Mouse (Mus musculus): ENCODE measurements around the gene Sulf2. TPM values are rescaled to one million over a fixed set of nuclear protein-coding genes. Genes with fewer than 3 reads are reported as not detected.
"Not testable (repeated sequence)": the region's sequence is repeated elsewhere in the genome, so short reads cannot be mapped to it uniquely, and the experiment has no call there.

Sulf2 gene
- polyA plus RNA-seq, 1 experiment from 2014 or later, result 186 TPM

GRCm38 (mm10) chr2:166187319-166187718, 31.9 kb upstream of the Sulf2 start:
- WGBS, result 51% methylated on average over 8 of the region's 8 CpGs
- H3K9me3 ChIP-seq (replicated peaks); H3K4me3 ChIP-seq; H3K36me3 ChIP-seq; H3K9ac ChIP-seq; H3K4me2 ChIP-seq (replicated peaks); ATAC-seq (ENCODE audit: low FRiP score): not testable (repeated sequence)
- Histone ChIP-seq H3K27ac (peak overlapping the region; percentile 60), H3K4me1 (peaks cover 19% of the 10 kb centered on the region), H3K27me3 (peaks cover 20% of the 10 kb centered on the region)

GRCm38 (mm10) chr2:166186244-166186948, 30.9 kb upstream of the Sulf2 start:
- Histone ChIP-seq H3K9ac (no peak overlapping the region; the same call in 1 of the 2 replicates), H3K27ac (peak overlapping the region; percentile 60), H3K36me3 (no peaks in the 10 kb centered on the region), H3K9me3 (replicated peaks) (no peaks in the 10 kb centered on the region; the same call in 1 of the 2 replicates), H3K4me2 (replicated peaks) (no peak overlapping the region), H3K4me1 (peaks cover 19% of the 10 kb centered on the region), H3K4me3 (no peak overlapping the region), H3K27me3 (peaks cover 20% of the 10 kb centered on the region)
- no peak for ATAC-seq (ENCODE audit: low FRiP score)
- 86% methylated on average over 16 of the region's 16 CpGs for WGBS

- no peak for ATAC-seq (ENCODE audit: low FRiP score)
Measured at GRCm38 (mm10) chr2:166185768-166186167, 30.3 kb upstream of the Sulf2 start.

DNA sequence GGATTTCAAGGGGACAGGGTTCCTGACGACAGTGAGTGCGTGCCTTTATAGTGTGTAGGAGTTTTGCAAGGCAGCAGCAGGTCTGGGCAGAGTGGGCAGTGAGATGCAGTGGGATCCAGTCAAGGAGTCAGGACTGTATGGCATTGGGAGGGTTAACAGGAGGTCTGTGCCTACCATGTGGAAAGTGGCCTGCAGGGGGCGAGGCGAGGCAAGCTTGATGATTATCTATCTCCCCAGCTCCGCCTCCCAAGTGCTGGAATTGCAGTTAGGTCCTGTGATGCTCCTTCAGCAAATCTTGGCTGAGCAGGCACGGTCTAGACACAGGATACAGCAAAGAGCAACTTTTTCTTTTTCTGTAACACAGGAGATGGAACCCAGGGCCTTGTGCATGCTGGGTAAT, 29.0 kb upstream of the Sulf2 start:
- H3K9me3 ChIP-seq (replicated peaks), result no peaks in the 10 kb centered on the region; the same call in 1 of the 2 replicates
- H3K36me3 ChIP-seq, result no peaks in the 10 kb centered on the region
- no peak for ATAC-seq (ENCODE audit: low FRiP score)
- no peak overlapping the region for H3K4me3 ChIP-seq
- 71% methylated on average over 6 of the region's 6 CpGs for WGBS
- H3K27ac ChIP-seq, result no peak overlapping the region
- H3K27me3 ChIP-seq, result peaks cover 18% of the 10 kb centered on the region
- H3K9ac ChIP-seq, result no peak overlapping the region
- no peak overlapping the region for H3K4me2 ChIP-seq (replicated peaks)
- peaks cover 29% of the 10 kb centered on the region for H3K4me1 ChIP-seq

More at GRCm38 (mm10) chr2:166185768-166186167, 30.3 kb upstream of the Sulf2 start:
- Histone ChIP-seq H3K27ac (0 out of 2 replicates have a peak overlapping the region, but pooled peaks have one; percentile 17), H3K27me3 (peaks cover 20% of the 10 kb centered on the region), H3K36me3 (no peaks in the 10 kb centered on the region), H3K9me3 (replicated peaks) (no peaks in the 10 kb centered on the region; the same call in 1 of the 2 replicates), H3K4me1 (peaks cover 19% of the 10 kb centered on the region), H3K4me2 (replicated peaks) (no peak overlapping the region), H3K9ac (no peak overlapping the region), H3K4me3 (no peak overlapping the region)
- 86% methylated on average over 6 of the region's 6 CpGs for WGBS

DNA sequence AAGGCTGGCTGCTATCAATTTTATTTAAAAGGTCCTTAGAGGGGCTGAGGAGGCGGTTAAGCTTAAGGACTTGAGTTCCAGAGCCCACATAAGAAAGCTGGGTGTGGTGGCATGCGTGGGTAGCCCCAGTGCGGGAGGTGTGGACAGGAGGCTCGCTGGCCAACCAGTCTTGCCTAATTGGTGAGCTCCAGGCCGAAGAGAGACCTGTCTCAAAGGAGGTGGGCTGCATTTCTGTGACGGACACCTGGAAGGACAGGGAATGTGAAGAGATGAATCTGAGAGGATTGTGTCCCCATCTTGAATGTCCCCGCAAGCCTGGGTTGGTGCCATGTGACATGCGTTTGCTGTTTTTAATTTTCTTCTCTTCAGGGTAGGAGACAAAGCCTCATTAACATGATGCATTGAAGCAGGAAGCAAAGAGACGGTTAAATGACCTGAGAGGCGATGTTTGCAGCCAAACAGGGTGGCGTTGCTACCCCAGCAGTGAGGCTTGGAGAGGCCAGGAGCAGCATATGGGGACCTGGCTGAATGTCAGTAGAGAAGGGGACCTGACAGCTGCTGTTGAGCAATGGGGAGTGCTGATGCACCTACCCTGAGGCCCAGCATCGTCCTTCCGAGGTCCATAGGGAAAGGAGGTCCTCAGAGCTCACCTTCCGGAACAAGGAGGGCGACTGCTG, 26.7 kb upstream of the Sulf2 start:
- Histone ChIP-seq H3K27ac (0 out of 2 replicates have a peak overlapping the region, but pooled peaks have one; percentile 9), H3K4me2 (replicated peaks) (no peak overlapping the region), H3K9ac (no peak overlapping the region), H3K4me1 (peaks cover 32% of the 10 kb centered on the region), H3K4me3 (no peak overlapping the region), H3K27me3 (peaks cover 13% of the 10 kb centered on the region), H3K36me3 (no peaks in the 10 kb centered on the region), H3K9me3 (replicated peaks) (no peaks in the 10 kb centered on the region; the same call in 1 of the 2 replicates)
- WGBS, result 80% methylated on average over 15 of the region's 15 CpGs
- no peak for ATAC-seq (ENCODE audit: low FRiP score)

DNA sequence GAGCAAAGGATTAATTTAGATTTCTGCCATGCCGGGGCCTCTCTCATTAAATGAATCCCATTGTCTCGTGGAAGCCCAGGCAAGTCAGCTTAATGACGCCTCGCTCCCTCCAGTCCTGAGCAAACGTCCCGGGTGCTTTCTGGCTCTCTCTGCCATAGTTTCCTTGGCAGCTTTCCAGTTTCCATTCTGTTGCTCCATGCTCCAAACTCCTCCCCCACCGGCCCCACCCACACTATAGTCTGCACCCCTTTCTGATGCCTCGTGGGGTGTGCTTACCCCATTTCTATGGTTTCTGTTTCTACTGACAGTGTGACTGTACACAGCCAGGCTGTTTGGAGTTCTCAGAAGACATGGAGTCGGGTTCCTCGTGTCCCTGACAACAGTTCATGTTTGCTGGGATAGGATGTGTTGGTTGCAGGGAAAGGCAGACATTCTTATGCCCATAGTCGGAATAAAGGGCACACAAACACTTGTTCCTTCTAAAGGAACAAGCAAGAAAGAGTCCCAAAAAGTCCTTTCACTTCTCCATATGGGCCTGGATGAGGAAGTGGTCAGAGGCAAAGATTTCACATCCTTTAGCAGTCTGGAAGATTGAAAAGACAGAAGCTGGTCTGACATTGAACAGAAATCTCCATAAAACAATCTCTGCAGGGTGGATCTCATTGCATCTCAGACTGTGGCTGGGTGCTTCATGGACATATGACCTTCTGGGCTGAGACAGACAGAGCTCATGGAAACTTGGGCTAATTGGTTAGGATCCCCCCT, 25.5 kb upstream of the Sulf2 start:
- WGBS, result 24% methylated on average over 11 of the region's 11 CpGs
- Histone ChIP-seq H3K4me1 (peaks cover 35% of the 10 kb centered on the region), H3K27me3 (peaks cover 13% of the 10 kb centered on the region), H3K9ac (no peak overlapping the region), H3K27ac (peak overlapping the region; percentile 90), H3K4me2 (replicated peaks) (no peak overlapping the region), H3K9me3 (replicated peaks) (no peaks in the 10 kb centered on the region; the same call in 1 of the 2 replicates), H3K4me3 (no peak overlapping the region), H3K36me3 (no peaks in the 10 kb centered on the region)
- peak; percentile 53; the same call in 1 of the 2 replicates for ATAC-seq (ENCODE audit: low FRiP score)

DNA sequence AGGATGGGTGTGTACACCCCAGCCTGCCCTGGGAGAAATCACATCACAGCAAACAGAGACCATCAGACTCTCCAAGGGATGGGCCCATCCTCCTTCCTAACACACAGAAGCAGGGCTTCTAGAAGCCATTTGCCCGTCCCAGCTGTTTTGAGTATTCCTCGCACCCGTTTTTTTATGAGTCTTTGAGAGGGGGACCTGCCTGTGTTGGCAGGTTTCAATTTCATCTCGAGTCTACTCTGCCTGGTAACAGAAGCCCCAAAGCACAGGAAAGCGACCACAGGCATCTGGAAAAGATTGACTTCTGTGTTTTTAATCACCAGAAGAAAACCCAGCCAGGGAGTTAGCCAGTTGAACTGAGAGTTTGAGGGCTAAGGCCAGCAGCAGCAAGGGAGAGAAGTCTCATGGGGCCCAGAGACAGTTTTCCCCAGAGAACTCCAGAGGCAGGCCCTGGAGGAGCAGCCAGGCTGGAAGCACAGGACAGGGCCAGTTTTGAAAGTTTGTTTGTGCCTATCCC, 24.7 kb upstream of the Sulf2 start:
- Histone ChIP-seq H3K4me3 (no peak overlapping the region), H3K4me2 (replicated peaks) (no peak overlapping the region; the same call in 1 of the 2 replicates)

GRCm38 (mm10) chr2:166179457-166180101, 24.1 kb upstream of the Sulf2 start:
- no peak overlapping the region for H3K4me2 ChIP-seq (replicated peaks)
- no peaks in the 10 kb centered on the region for H3K36me3 ChIP-seq
- H3K4me3 ChIP-seq, result no peak overlapping the region
- WGBS, result 32% methylated on average over 4 of the region's 4 CpGs
- H3K4me1 ChIP-seq, result peaks cover 38% of the 10 kb centered on the region
- no peaks in the 10 kb centered on the region; the same call in 1 of the 2 replicates for H3K9me3 ChIP-seq (replicated peaks)
- peak overlapping the region; percentile 90 for H3K27ac ChIP-seq
- ATAC-seq (ENCODE audit: low FRiP score), result no peak
- no peak overlapping the region for H3K9ac ChIP-seq
- H3K27me3 ChIP-seq, result peaks cover 16% of the 10 kb centered on the region

More for the DNA sequence above, 24.7 kb upstream of the Sulf2 start:
- peaks cover 13% of the 10 kb centered on the region for H3K27me3 ChIP-seq
- WGBS, result 36% methylated on average over 5 of the region's 5 CpGs
- no peaks in the 10 kb centered on the region for H3K36me3 ChIP-seq
- H3K9me3 ChIP-seq (replicated peaks), result no peaks in the 10 kb centered on the region; the same call in 1 of the 2 replicates
- peaks cover 38% of the 10 kb centered on the region for H3K4me1 ChIP-seq
- no peak for ATAC-seq (ENCODE audit: low FRiP score)
- H3K27ac ChIP-seq, result peak overlapping the region; percentile 90
- H3K9ac ChIP-seq, result no peak overlapping the region

GRCm38 (mm10) chr2:166175552-166176136, 20.2 kb upstream of the Sulf2 start:
- WGBS, result 62% methylated on average over 8 of the region's 8 CpGs
- peaks cover 43% of the 10 kb centered on the region for H3K27me3 ChIP-seq
- H3K4me1 ChIP-seq, result peaks cover 45% of the 10 kb centered on the region
- H3K4me2 ChIP-seq (replicated peaks), result no peak overlapping the region
- peak overlapping the region; percentile 45; the same call in 1 of the 2 replicates for H3K27ac ChIP-seq
- H3K4me3 ChIP-seq, result no peak overlapping the region
- H3K9ac ChIP-seq, result no peak overlapping the region
- ATAC-seq (ENCODE audit: low FRiP score), result no peak
- H3K36me3 ChIP-seq, result no peaks in the 10 kb centered on the region
- H3K9me3 ChIP-seq (replicated peaks), result no peaks in the 10 kb centered on the region

DNA sequence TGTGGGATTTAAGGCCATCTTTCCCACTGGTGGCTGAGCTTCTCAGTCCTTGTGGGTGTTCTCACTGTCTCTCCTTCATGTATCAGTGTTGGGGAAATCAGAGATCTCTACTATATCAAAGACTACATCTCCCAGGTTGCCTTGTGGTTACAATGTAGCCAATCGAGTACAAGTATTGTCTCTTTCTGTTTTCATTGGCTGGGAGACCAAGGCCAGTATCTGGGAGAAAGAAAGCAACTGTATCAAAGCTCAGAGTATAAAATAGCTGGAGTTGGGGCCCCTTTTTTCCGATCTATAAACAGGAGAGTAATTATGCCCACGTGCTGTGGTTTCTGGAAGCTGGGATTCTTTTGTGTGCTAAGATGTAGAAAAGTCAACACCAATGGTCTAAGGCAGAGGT, 19.7 kb upstream of the Sulf2 start:
- peak; percentile 30; the same call in 1 of the 2 replicates for ATAC-seq (ENCODE audit: low FRiP score)
- 21% methylated on average over 3 of the region's 3 CpGs for WGBS
- Histone ChIP-seq H3K27ac (no peak overlapping the region), H3K27me3 (peaks cover 48% of the 10 kb centered on the region), H3K9me3 (replicated peaks) (no peaks in the 10 kb centered on the region), H3K36me3 (no peaks in the 10 kb centered on the region), H3K4me3 (no peak overlapping the region), H3K4me1 (peaks cover 43% of the 10 kb centered on the region), H3K9ac (no peak overlapping the region), H3K4me2 (replicated peaks) (no peak overlapping the region)

- Histone ChIP-seq H3K4me1 (peaks cover 47% of the 10 kb centered on the region), H3K27ac (no peak overlapping the region)
Measured at GRCm38 (mm10) chr2:166173169-166173568, 17.7 kb upstream of the Sulf2 start.

More at GRCm38 (mm10) chr2:166173169-166173568, 17.7 kb upstream of the Sulf2 start:
- ATAC-seq (ENCODE audit: low FRiP score), result no peak
- Histone ChIP-seq H3K36me3 (no peaks in the 10 kb centered on the region), H3K9me3 (replicated peaks) (no peaks in the 10 kb centered on the region), H3K4me2 (replicated peaks) (no peak overlapping the region), H3K27me3 (peaks cover 55% of the 10 kb centered on the region), H3K9ac (no peak overlapping the region), H3K4me3 (no peak overlapping the region)
- 78% methylated on average over 5 of the region's 5 CpGs for WGBS

Measured in hindbrain, embryonic 12.5 days (tissue).